Mouse (Mus musculus) neural tube, embryonic 15.5 days (tissue): ENCODE results near the gene Mrps23. TPM values are rescaled to one million over a fixed set of nuclear protein-coding genes. Genes with fewer than 3 reads are reported as not detected.

Experiments used
- ATAC-seq: fragments of 200-750 bp; cut with Nextera tagmentation; 2 replicates; pipeline ENCODE4 v1.8.0; 2017; ENCODE audit warnings: mild to moderate bottlenecking, moderate TSS enrichment, moderate library complexity; ENCODE audit not compliant: low FRiP score
- H3K27ac ChIP-seq: fragments of 300-500 bp; sonication (generic); replicated peaks from 2 replicates; pipeline ENCODE4 v1.5.1; 2015; ENCODE audit warnings: mild to moderate bottlenecking, inconsistent platforms
- H3K27me3 ChIP-seq: fragments of 300-500 bp; sonication (generic); replicated peaks from 2 replicates; pipeline ENCODE4 v1.6.1; 2015; ENCODE audit warnings: inconsistent platforms
- H3K36me3 ChIP-seq: fragments of 300-500 bp; sonication (generic); 2 replicates; pipeline ENCODE4 v1.6.1; 2015; ENCODE audit warnings: inconsistent platforms
- H3K4me1 ChIP-seq: fragments of 300-500 bp; sonication (generic); 2 replicates; pipeline ENCODE4 v1.6.1; 2015; ENCODE audit warnings: inconsistent platforms
- H3K4me2 ChIP-seq: fragments of 300-500 bp; sonication (generic); 2 replicates; pipeline ENCODE4 v1.6.1; 2015; ENCODE audit warnings: inconsistent platforms, mild to moderate bottlenecking, moderate library complexity
- H3K4me3 ChIP-seq: fragments of 300-500 bp; sonication (generic); replicated peaks from 2 replicates; pipeline ENCODE4 v1.5.1; 2015; ENCODE audit warnings: mild to moderate bottlenecking, inconsistent platforms
- H3K9ac ChIP-seq: fragments of 300-500 bp; sonication (generic); replicated peaks from 2 replicates; pipeline ENCODE4 v1.6.1; 2015; ENCODE audit warnings: mild to moderate bottlenecking, inconsistent platforms
- H3K9me3 ChIP-seq: fragments of 300-500 bp; sonication (generic); replicated peaks from 2 replicates; pipeline ENCODE4 v1.6.1; 2016; ENCODE audit warnings: inconsistent platforms
- WGBS: fragments of 180-500 bp; shearing (Covaris S2); methylation state at CpG from one replicate; pipeline ENCODE4 v1.1.7; 2015; ENCODE audit warnings: mixed read lengths; 5-methylcytosine and 5-hydroxymethylcytosine counted together
- polyA plus RNA-seq: library from polyadenylated mRNA; unstranded; fragments of >200 nt; fragmentation: Nextera tagmentation; extraction: Ambion mirVana; gene quantifications from 2 replicates; pipeline ENCODE4 v1.2.1, GENCODE M21; 2015

The Mrps23 gene
- polyA plus RNA-seq, 1 experiment from 2014 or later, result 64.9 TPM

DNA sequence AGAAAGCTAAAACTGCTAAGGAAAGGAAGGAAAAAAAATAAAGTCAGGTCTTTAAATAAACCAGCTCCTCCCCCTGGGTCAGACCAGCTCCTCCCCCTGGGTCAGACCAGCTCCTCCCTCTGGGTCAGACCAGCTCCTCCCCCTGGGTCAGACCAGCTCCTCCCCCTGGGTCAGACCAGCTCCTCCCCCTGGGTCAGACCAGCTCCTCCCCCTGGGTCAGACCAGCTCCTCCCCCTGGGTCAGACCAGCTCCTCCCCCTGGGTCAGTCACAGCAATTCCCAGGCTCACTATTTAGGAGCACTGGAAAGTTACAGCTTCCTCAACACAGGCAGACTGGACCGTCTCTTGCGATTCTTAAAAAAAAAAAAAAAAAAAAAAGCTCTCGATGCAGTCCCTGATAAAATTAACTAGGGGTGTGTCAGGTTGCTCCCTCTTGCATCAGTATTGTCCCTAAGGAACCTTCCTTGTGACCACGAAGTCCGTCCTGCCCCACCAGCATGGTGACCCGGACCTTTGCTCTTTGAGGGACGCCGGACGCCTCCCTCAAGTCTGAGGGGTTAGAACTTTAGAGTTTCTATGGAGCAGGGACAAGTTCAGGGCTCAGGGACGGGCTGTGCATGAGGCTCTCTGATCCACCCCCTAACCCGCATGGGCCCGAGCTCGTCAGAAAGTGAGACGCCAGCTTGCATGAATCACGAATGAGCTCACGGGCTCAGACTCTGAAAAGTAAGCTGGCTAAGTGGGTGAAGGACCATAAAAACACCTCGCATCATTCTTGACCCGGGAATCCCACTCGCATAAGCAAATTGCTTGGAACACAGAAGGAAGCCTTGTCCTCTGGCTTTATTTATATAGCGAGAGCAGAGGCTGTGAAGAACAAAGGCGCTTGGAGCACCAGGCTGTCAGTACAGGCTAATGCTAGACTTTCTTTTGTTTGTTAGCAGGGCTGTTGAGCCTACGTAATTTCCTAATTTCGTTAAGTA, 31.3 kb downstream of the Mrps23 start:
- WGBS, result 9% methylated on average over 23 of the region's 23 CpGs
- peak overlapping the region; percentile 20 for H3K4me2 ChIP-seq
- no peak for ATAC-seq
- H3K36me3 ChIP-seq, result no peaks in the 10 kb centered on the region
- no peak overlapping the region for H3K9ac ChIP-seq
- H3K4me1 ChIP-seq, result peaks cover 37% of the 10 kb centered on the region
- peak overlapping the region; percentile 69 for H3K27ac ChIP-seq
- no peaks in the 10 kb centered on the region for H3K27me3 ChIP-seq
- H3K4me3 ChIP-seq, result no peak overlapping the region
- no peaks in the 10 kb centered on the region for H3K9me3 ChIP-seq

- Histone ChIP-seq H3K9me3 (no peaks in the 10 kb centered on the region), H3K4me3 (no peak overlapping the region), H3K4me1 (peaks cover 23% of the 10 kb centered on the region), H3K27ac (peak overlapping the region; percentile 70), H3K9ac (no peak overlapping the region), H3K36me3 (no peaks in the 10 kb centered on the region), H3K4me2 (no peak overlapping the region), H3K27me3 (no peaks in the 10 kb centered on the region)
- ATAC-seq, result no peak
- 36% methylated on average over 10 of the region's 10 CpGs for WGBS
Measured at GRCm38 (mm10) chr11:88240275-88240674, 36.1 kb downstream of the Mrps23 start.

GRCm38 (mm10) chr11:88240736-88241353, 36.7 kb downstream of the Mrps23 start:
- H3K27me3 ChIP-seq, result no peaks in the 10 kb centered on the region
- ATAC-seq, result peak; percentile 61; the same call in 1 of the 2 replicates
- H3K9ac ChIP-seq, result no peak overlapping the region
- H3K9me3 ChIP-seq, result no peaks in the 10 kb centered on the region
- H3K4me1 ChIP-seq, result peaks cover 20% of the 10 kb centered on the region
- H3K27ac ChIP-seq, result peak overlapping the region; percentile 70
- no peak overlapping the region for H3K4me2 ChIP-seq
- no peaks in the 10 kb centered on the region for H3K36me3 ChIP-seq
- WGBS, result 9% methylated on average over 10 of the region's 10 CpGs
- no peak overlapping the region for H3K4me3 ChIP-seq

GRCm38 (mm10) chr11:88241468-88242301, 37.5 kb downstream of the Mrps23 start:
- Histone ChIP-seq H3K9me3 (no peaks in the 10 kb centered on the region), H3K27ac (peak overlapping the region; percentile 70), H3K27me3 (no peaks in the 10 kb centered on the region), H3K9ac (no peak overlapping the region), H3K4me3 (no peak overlapping the region), H3K4me1 (peaks cover 19% of the 10 kb centered on the region), H3K36me3 (no peaks in the 10 kb centered on the region), H3K4me2 (no peak overlapping the region)
- ATAC-seq, result no peak
- 39% methylated on average over 12 of the region's 12 CpGs for WGBS

GRCm38 (mm10) chr11:88245581-88246170, 41.5 kb downstream of the Mrps23 start:
- Histone ChIP-seq H3K4me1 (peaks cover 22% of the 10 kb centered on the region), H3K27me3 (no peaks in the 10 kb centered on the region), H3K4me2 (no peak overlapping the region), H3K36me3 (no peaks in the 10 kb centered on the region), H3K9me3 (no peaks in the 10 kb centered on the region), H3K4me3 (no peak overlapping the region), H3K9ac (no peak overlapping the region), H3K27ac (no peak overlapping the region)
- no peak for ATAC-seq
- WGBS, result 65% methylated on average over 14 of the region's 14 CpGs

DNA sequence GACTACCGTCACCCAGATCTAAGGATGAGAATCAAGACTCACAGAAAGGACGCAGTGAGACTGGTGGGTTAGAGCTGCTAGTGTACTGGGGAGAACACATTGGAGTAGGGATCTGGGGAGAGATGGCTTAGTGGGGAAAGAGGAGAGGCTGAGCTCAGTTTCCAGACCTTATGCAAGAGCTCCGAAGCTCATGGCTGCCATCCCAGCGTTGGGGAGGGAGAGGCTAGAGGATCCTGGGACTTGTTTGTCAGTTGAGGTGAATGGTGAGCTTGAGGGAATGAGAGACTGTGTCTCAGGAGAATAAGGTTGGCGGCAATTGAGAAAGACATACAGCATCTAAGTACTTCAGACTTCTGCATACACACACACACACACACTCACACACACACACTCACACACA, 44.4 kb downstream of the Mrps23 start:
- no peak for ATAC-seq
- H3K4me3 ChIP-seq, result no peak overlapping the region
- WGBS, result 58% methylated on average over 5 of the region's 5 CpGs
- no peaks in the 10 kb centered on the region for H3K27me3 ChIP-seq
- H3K9ac ChIP-seq, result no peak overlapping the region
- H3K36me3 ChIP-seq, result no peaks in the 10 kb centered on the region
- no peak overlapping the region for H3K4me2 ChIP-seq
- no peaks in the 10 kb centered on the region for H3K9me3 ChIP-seq
- no peak overlapping the region for H3K27ac ChIP-seq
- H3K4me1 ChIP-seq, result peaks cover 31% of the 10 kb centered on the region

GRCm38 (mm10) chr11:88250568-88250967, 46.4 kb downstream of the Mrps23 start:
- Histone ChIP-seq H3K9me3 (no peaks in the 10 kb centered on the region), H3K4me1 (peaks cover 37% of the 10 kb centered on the region), H3K27ac (no peak overlapping the region), H3K27me3 (no peaks in the 10 kb centered on the region), H3K36me3 (no peaks in the 10 kb centered on the region), H3K4me2 (no peak overlapping the region), H3K4me3 (no peak overlapping the region), H3K9ac (no peak overlapping the region)
- WGBS, result 72% methylated on average over 3 of the region's 3 CpGs
- ATAC-seq, result no peak

DNA sequence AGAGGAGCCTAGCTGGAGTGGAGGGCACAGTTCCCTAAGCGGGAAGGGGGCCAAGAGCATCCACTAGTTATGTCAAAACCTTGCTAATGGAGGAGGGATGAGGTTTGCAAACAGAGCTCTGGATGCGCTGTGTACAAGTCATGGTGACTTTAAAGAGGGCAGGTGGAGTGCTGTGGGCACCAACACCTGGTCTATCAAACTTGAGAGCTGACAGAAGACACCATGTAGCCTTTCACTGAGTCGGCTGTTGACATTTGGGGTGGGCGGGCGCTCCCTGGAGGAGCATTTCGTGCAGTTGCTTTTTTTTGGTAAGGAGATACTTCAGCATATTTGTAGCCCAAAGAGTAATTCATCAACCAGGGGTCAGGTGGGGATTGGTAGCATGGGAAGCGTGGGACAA, 47.1 kb downstream of the Mrps23 start:
- Histone ChIP-seq H3K27ac (no peak overlapping the region), H3K4me1 (peaks cover 36% of the 10 kb centered on the region), H3K4me2 (no peak overlapping the region), H3K36me3 (no peaks in the 10 kb centered on the region), H3K4me3 (no peak overlapping the region), H3K9me3 (no peaks in the 10 kb centered on the region), H3K9ac (no peak overlapping the region), H3K27me3 (no peaks in the 10 kb centered on the region)
- WGBS, result 54% methylated on average over 7 of the region's 7 CpGs
- no peak for ATAC-seq

GRCm38 (mm10) chr11:88251972-88252766, 48.0 kb downstream of the Mrps23 start:
- no peaks in the 10 kb centered on the region for H3K9me3 ChIP-seq
- ATAC-seq, result peak; percentile 83
- peak overlapping the region; percentile 46 for H3K27ac ChIP-seq
- peaks cover 36% of the 10 kb centered on the region for H3K4me1 ChIP-seq
- no peaks in the 10 kb centered on the region for H3K27me3 ChIP-seq
- H3K9ac ChIP-seq, result no peak overlapping the region
- peak overlapping the region; percentile 49 for H3K4me2 ChIP-seq
- no peaks in the 10 kb centered on the region for H3K36me3 ChIP-seq
- peak overlapping the region; percentile 20; the same call in 1 of the 2 replicates for H3K4me3 ChIP-seq
- WGBS, result 10% methylated on average over 22 of the region's 22 CpGs

DNA sequence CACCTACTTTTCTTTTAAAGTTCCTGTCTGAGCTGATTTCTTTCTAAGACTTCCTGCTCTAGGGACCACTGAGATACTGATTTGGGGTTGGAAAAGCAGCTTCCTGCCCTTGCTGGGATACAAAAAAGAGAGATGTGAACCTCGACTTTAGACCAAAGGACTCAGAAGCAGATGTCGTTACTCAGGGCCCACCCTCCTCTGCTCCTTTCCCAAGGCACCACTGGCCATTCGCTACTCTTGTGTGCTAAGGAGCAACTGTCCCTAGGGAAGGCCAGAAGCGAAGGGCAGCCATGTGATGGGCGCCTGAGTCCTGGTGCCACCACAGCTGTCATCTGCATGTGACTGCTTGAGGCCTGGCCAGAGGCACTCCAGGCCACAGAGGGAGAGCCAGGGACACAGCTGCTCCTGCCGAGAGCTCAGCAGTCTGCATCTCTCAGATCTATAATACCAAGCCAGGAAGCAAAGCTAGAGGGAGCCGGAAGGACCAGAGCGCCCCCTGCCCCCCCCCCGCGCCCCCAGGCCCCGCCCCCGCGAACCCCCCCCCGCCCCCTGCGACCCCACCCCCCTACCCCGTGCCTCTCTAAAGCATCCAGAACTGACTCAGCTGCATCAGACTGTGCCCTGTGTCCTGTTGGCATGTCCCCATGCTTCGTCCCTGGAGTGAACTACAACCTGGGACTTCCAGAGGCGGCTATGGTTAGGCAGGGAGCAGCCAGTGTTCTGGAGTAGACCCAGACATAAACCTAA, 48.8 kb downstream of the Mrps23 start:
- no peaks in the 10 kb centered on the region for H3K36me3 ChIP-seq
- H3K9ac ChIP-seq, result no peak overlapping the region
- H3K9me3 ChIP-seq, result no peaks in the 10 kb centered on the region
- no peak for ATAC-seq
- H3K4me3 ChIP-seq, result no peak overlapping the region
- H3K27me3 ChIP-seq, result no peaks in the 10 kb centered on the region
- whole genome bisulfite sequencing, result 9% methylated on average over 17 of the region's 18 CpGs
- peak overlapping the region; percentile 46 for H3K27ac ChIP-seq
- H3K4me2 ChIP-seq, result no peak overlapping the region
- H3K4me1 ChIP-seq, result peaks cover 36% of the 10 kb centered on the region
